Mouse (Mus musculus): Measurements from ENCODE around the gene Prss43. TPM values are rescaled to one million over a fixed set of nuclear protein-coding genes. Genes with fewer than 3 reads are reported as not detected.
"Not testable (repeated sequence)": the region's sequence is repeated elsewhere in the genome, so short reads cannot be mapped to it uniquely, and the experiment has no call there.

The Prss43 gene
- not detected for total RNA-seq (2021)
- long read RNA-seq, experiment 1, result 0 reads
- long read RNA-seq, experiment 2, result 0 reads

DNA sequence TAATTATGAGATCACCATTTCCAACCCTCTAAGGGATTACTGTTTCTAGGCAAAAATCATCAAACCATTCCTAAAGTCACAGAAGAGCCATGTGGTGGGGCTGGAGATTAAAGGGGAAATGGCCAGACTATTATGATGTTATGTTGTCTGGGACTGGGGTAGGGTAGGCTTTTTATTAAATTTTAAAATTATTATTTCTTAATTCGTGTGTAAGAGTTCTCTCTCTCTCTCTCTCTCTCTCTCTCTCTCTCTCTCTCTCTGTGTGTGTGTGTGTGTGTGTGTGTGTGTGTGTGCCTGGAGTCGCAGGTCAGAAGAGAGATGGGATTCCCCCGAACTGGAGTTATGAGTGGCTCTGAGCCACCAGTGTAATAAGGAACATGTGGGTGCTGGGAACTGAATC lies at the start of gene Prss43:
Gene Prss43, plus strand, starts transcription at position 301 of the 400 bp plus-strand sequence.
- intact Hi-C loops (cut with DNase I), result no loop called here

DNA sequence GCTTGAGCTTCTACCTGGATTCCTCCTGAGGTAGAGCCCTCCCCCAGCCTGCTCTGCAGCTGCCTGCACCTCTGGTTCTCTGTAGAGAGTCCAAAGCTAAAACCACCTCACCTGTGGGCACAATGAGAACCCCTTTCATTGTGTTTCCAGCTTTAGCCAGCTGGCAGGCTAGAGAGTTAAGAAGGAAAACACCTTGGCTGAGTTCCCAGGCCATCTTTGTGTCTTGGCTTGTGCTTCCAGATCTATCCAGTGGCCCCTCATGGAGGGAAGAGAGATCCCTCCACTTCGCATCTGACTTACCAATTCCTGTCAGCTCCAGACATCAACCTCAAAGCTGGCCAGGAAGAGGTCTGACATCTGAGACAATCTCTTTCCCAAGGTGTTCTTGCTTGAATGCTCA lies 48.4 kb upstream of the Prss43 start:
- intact Hi-C loops (cut with DNase I), result loop anchor here (2.0 kb wide), 1 partner anchor 53 kb away; no protein-coding TSS in a partner anchor
- DNase-seq, result no peak

More for the DNA sequence above, at the start of gene Prss43:
- no peak for DNase-seq

DNA sequence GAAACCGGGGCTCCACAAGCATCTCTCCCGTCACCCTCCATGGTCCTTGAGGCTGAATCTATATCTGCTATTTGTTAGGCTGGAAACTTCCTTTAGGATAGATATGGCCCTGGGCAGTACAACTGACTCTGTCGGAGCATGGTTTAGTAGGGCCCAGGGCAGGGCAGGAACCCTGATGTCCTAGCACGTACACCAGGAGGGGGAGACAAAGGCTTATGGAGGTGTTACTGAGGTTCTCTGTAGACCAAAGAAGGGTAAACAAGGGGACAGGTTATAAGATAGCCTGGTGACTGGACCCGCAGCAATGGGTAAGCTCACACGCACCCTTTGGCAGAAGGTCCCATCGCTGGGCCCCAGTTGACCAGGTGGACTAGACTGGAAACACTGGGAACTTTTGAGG lies 47.9 kb upstream of the Prss43 start:
- intact Hi-C loops (cut with DNase I), result loop anchor here (2.0 kb wide), 1 partner anchor 54 kb away; no protein-coding TSS in a partner anchor
- DNase-seq, result no peak

DNA sequence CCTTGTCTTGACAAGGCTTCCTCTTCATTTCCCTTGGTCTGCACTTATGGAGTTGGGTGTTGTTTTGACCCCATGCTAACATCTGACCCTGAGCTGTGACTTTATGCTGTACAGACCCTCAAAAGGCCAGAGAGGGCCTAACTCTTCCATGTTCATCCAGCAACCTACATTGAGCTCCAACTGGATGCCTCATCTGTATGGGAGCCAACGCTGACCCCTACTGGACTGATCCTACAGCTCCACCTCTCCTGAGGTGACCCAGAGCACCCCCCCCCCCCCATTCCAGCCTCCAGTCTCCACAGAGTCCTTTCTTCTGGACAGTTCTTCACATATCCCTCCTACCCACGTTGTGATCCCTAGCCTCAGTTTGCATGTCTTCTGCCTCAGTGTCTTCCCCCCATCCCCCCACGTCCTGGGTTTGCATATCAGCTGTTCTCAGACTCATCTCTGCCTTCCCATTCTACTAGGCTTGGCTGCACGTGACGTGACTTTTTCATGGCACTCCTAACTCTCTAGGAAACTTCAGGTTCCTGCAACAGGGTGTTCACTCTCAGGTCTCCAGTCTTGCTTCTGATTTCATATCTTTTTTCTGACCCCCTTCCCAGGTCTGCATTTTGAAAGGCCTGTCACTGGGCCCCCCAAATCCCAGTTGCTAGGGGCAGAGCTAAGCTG lies 47.1 kb upstream of the Prss43 start:
- intact Hi-C loops (cut with DNase I), result loop anchor here (2.0 kb wide), 1 partner anchor 55 kb away; no protein-coding TSS in a partner anchor
- no peak for DNase-seq

DNA sequence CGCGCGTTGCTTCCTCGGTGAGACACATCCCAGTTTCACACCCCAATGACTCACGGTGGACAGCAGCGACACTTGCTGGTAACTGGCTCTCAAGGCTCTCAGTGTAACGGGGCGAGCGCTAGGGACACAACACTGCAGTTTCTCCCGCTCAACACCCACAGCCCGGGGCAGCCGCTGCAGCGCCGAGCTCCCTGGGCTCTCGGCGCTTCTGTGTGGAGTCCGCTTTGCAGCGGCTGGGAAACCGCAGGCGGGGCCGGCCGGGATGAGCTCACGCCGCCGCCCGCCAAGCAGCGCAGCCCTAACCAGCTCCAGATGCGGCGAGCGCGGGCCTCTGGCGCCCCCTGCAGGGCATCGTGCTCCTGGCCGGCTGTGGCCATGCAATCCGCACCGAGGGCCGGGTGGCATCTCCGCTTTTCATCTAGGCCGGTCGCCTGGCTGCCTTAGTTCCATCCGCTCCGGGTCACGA lies 45.2 kb upstream of the Prss43 start:
- intact Hi-C loops (cut with DNase I), result loop anchor here (2.0 to 5.0 kb wide), 2 partner anchors 50 to 144 kb away; no protein-coding TSS in a partner anchor
- DNase-seq, result peak; percentile 95 to 97

DNA sequence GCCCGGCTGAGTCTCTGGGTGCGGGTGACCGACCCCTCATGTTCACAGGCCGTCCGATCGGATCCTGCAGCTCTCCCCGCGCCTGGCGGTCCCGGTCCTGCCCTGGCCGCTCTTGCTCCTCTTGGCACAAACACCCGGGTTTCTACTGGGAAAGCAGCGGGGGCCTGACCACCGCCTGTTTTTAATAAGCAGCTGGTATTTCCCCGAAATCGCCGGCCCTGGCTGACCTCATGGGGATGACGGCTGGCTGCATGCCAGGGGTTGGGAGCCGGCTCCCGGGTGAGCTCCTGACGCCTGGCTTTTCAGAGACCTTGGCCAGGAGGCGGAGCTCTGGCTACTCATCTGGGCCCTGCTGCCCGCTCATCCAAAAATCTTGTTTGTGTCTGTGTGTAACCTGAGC lies 44.8 kb upstream of the Prss43 start:
- intact Hi-C loops (cut with DNase I), result loop anchor here (2.0 to 5.0 kb wide), 3 partner anchors 51 to 144 kb away; no protein-coding TSS in a partner anchor
- DNase-seq, result peak; percentile 89 to 91

DNA sequence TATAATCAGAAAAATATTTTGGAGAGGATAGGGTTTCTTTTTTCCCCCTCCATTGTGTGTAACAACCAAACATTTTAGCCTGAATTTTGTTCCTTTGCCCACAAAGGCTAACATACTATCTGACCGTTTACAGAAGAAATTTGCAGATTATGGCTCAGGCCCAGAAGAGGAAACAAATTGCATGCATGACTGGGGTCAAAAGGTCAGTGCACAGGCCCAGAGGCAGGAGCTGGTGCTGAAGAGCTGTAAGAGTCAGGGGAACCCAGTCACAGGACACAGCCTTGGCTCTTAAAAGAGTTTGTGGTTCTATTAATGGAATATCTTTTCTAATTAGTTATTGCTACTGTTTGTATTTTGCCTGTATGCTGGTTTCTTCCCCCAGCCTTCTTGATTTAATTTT lies 42.9 kb upstream of the Prss43 start:
- DNase-seq, result no peak
- intact Hi-C loops (cut with DNase I), result loop anchor here (2.0 to 5.0 kb wide), 2 partner anchors 87 to 146 kb away; no protein-coding TSS in a partner anchor

DNA sequence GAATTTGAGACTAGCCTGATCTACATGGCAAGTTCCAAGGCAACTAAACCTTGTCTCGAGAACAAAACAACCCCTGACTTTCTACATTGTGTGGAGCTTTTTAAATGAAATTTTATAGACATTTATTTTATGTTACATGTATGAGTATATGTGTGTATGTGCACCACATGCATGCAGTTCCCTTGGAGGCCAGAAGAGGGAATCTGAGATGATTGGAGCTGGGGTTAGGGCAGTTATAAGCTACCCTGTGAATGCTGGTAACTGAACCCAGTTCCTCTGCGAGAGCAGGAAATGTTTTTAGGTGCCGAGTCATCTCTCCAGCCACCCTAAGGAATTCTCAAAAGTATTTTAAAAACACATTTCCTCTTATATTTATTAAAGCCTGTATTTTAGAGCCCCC lies 38.3 kb upstream of the Prss43 start:
- intact Hi-C loops (cut with DNase I), result no loop called here
- no peak for DNase-seq

DNA sequence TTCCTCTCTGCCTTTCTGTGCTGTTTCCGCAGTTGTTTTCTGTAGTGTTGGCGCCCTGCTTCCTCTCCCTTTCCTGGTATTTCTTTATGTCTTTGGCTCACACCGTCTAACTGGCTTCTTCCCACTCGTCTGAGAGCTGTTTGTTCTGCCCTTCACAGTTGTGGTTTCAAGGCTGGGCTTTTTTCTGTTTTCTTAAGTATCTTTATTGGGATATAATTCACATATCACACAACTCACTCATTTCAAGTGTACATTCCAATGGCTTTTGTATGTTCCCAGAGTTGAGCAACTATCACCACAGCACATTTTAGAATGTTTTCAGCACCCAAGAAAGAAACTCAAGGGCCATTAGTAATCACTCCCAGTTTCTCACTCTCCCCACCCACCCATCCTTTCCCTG lies 36.0 kb upstream of the Prss43 start:
- DNase-seq, result no peak
- intact Hi-C loops (cut with DNase I), result no loop called here

DNA sequence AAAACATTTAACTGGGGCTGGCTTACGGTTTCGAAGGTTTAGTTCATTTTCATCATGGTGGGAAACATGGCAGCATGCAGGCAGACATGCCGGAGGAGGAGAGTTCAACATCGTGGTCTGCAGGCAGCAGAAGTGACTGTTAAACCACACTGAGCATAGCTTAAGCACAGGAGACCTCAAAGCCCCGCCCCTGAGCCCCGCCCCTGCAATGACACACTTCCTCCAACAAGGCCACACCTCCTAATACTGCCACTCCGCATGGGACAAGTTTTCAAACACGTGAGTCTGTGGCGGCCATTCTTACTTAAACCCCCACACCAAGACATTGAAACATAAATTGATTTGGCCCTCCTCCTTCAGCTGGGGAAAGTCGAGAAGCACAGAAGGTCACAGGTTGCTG lies 29.5 kb upstream of the Prss43 start:
- intact Hi-C loops (cut with DNase I), result loop anchor here (5.0 kb wide), 1 partner anchor 50 kb away; no protein-coding TSS in a partner anchor
- DNase-seq, result no peak

DNA sequence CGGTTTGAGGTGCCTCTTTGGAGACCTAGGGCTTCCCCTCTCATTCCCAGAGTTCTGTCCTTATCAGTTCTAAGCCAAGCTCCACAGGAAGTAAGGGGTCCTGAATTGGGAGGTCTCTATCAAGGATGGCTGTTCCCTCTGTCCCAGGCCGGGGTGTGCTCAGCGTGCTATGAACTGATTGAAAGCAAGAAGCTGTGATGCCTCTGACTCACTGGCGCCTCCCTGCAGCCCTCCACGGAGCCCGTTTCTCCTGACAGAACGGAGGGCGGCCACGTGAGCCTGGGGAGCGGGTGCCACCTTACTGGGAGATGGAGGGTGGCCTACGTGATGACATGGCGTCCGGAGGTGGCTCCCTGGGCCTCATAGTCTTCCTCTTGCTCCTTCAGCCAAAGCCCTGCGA lies 28.6 kb upstream of the Prss43 start, which contains the start of gene Prss42:
Gene Prss42, plus strand, starts transcription at position 301 of the 400 bp plus-strand sequence.
- intact Hi-C loops (cut with DNase I), result loop anchor here (5.0 kb wide), 1 partner anchor 49 kb away; no protein-coding TSS in a partner anchor
- DNase-seq, result no peak

DNA sequence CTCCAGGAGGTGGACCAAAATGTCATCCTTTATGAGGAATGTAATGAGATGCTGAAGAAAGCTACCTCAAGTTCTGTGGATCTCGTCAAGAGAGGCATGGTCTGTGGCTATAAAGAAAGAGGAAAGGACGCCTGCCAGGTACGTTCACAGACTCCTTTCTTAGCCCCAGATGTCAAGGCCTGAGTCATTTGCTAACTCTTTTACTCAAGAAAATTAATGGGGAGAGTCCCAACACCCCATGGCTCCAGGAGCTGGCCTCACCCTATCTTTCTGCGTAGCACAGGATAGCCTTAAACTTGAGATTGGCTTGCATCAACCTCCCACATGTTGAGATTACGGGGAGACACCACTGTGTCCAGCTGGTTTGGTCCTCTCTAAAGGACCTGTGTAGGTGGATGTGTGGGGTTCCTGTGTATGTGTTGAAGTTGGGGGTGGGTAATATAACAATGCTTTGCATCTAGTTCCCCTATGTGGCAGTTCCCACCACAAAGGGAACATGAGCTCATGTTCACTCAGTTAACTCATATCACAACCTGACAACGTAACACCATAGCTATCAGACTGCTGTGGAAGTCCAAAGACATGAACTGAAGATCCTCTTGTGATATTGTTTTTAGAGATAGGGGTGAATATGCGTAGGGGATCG lies 25.5 kb upstream of the Prss43 start:
- intact Hi-C loops (cut with DNase I), result no loop called here
- DNase-seq, result no peak

DNA sequence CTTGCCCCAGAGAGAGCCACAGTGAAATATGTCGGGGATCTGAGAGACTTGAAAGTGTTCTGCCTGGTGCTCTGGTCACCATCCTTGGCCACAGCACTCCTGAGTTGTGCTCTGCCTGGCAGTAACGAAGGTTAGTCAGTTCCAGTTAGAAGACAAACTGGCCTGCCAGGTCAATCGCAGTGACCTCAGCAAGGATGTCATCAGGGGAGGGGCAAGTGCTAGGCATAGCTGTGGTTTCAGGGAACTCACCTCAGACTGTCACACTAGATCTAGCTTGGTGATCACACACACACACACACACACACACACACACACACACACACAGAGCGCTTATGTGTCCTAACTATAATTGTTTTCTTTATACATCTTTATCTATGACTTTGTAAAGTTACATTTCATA lies 23.2 kb upstream of the Prss43 start:
- DNase-seq, result no peak
- intact Hi-C loops (cut with DNase I), result no loop called here

DNA sequence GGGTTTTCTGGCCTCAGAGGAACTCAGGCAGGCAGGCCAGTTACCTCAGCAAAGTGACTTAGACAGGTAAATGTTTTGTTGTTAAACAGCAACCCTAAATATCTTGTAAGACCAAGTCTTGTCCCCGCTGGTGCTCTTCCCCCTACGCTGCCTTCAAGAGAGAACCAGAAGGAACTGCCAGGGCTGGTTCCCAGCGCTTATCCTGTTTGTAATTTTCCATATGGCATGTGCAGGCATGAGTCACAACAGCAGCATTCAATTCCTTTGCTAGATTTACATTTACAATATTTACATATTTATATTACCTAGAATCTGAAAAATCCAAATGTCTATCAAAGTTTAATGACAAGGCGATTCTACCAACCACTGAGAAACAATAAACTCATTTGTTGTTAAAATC lies 16.4 kb upstream of the Prss43 start:
- no peak for DNase-seq
- intact Hi-C loops (cut with DNase I), result no loop called here

DNA sequence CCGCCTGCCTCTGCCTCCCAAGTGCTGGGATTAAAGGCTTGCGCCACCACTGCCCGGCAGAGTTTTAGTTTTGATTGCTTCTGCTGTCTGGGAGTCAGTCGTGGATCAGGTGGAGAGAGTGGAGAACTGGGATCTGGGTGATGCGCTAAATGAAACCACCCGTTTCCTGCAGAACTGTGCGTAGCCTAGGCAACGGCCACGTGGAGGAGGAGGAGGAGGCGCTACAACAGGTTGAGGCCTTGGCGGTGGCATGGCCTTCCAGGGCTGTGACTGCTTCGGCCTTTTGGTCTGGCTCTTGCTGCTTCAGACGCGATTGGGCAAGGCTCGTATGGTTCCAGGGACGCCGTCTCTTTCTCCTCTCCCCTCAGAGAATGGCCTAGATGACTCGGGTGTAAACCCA lies 12.7 kb upstream of the Prss43 start, which contains the start of gene Prss44:
Gene Prss44, plus strand, starts transcription at position 206 of the 400 bp plus-strand sequence.
- intact Hi-C loops (cut with DNase I), result no loop called here
- no peak for DNase-seq

DNA sequence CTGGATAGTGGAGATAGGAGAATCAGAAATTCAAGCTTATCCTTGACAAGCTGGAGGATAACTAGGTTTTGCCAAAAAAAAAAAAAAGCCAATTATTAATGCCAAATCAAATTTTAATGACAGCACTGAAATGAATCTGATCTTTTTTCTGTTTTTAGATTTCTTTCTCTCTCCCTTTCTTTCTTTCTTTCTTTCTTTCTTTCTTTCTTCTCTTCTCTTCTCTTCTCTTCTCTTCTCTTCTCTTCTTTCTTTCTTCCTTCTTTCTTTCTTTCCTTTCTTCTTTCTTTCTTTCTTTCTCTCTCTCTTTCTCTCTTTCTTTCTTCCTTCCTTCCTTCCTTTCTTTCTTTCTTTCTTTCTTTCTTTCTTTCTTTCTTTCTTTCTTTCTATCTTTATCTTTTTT lies 5.9 kb upstream of the Prss43 start:
- DNase-seq; intact Hi-C loops (cut with DNase I): not testable (repeated sequence)

DNA sequence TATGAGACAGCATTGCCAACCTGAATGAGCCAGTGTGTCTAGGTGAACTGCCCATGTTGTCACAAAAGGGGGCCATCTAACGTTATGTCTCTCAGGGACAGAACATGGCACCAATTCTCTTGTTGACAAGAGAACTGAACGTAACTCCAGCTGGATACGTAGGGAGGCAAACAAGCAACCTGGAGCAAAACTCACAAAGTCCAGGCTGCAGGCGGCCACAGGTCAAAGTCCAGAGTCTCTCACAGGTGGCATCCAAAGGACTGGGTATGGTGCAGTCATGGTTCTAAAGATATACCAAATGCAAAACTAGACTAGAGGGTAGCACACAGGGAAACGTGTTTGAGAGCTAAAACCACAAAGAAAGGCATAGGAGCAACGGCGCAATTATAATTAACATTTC lies 5.1 kb upstream of the Prss43 start:
- intact Hi-C loops (cut with DNase I), result no loop called here
- DNase-seq, result no peak

DNA sequence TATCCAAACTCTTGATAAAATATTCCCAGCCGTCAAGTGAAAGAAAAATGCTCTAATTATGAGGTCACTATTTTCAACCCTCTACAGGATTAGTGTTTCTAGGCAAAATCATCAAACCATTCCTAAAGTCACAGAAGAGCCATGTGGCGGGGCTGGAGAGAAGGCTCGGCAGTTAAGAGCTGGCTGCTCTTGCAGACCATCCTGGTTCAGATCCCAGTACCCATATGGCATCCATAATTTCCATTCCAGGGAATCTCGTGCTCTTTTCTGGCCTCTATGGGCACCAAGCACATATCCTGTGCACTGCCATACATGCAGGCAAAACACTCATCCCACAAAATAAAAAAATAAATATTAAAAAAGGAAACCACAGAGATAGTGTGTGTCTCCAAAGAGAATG lies 1.1 kb upstream of the Prss43 start:
- DNase-seq, result no peak
- intact Hi-C loops (cut with DNase I), result no loop called here

DNA sequence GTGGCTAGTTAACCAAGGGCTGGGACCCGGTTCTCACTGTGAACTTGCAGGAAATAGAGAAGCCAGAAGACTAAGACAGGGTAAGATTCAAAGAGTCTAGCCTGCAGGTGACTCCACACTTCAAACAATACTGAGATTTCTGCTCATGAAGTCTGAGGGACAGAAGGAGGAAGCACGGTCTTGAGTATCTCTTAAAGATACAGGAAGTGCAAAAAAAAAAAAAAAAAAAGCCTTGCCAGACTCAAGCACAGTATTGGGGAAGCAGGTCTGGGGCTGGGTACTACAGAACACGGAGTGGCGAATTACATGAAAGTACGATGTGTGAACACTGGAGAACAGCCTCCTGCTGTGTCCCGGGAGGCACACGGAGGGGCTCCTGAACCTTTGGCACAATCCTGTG lies 658 bp upstream of the Prss43 start:
- intact Hi-C loops (cut with DNase I), result no loop called here
- no peak for DNase-seq

DNA sequence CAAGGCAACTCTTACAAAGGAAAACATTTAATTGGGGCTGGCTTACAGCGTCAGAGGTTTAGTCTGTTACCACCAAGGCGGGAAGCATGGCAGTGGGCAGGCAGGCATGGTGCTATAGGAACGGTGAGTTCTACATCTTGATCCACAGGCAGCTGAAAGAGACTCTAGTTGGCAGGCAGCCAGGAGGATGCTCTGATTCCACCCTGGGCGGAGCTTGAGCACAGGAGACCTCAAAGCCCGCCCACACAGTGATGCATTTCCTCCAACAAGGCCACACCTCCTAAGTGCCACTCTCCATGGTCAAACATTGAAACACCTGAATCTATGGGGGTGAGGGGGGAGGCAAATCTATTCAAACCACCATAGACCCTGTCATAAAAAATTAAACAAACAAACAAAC lies 6.5 kb downstream of the Prss43 start:
- intact Hi-C loops (cut with DNase I), result no loop called here

DNA sequence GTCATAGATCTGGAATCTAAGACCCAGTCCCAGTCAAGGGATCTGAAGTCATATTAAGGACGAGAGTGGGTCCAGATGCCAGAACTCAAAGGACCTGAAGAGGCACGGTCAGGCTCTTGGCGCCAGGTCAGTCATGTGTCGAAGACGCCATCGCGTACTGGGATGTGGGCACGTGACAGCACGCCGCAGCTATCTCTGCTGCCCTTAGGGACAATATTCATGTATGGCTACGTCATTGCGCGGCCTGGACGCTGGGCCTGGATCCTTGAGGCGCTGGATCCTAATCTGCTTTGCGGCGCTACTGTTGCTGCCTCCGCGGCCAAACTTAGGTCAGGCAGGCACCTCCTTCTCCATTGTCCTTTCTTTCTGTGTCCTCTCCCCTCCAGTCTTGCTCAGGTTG lies 7.9 kb downstream of the Prss43 start, which contains the start of gene Prss45:
Gene Prss45, plus strand, starts transcription at position 178 of the 400 bp plus-strand sequence.
- intact Hi-C loops (cut with DNase I), result no loop called here
- no peak for DNase-seq

More for the DNA sequence above, 6.5 kb downstream of the Prss43 start:
- DNase-seq, result no peak

All from gastrocnemius, postnatal 36 days (tissue).